Mouse (Mus musculus) limb, embryonic 14.5 days (tissue): ENCODE results near the gene Tanc1. TPM values are rescaled to one million over a fixed set of nuclear protein-coding genes. Genes with fewer than 3 reads are reported as not detected.

Source experiments
- ATAC-seq: fragments of 200-750 bp; cut with Nextera tagmentation; 2 replicates; pipeline ENCODE4 v1.8.0; 2017; ENCODE audit warnings: low read depth, moderate number of reproducible peaks, moderate TSS enrichment; ENCODE audit not compliant: low FRiP score
- DNase-seq: peaks from one replicate; pipeline ENCODE4 v3.0.0-alpha.2; 2015; ENCODE audit warnings: low spot score
- H3K27ac ChIP-seq: fragments of 300-500 bp; sonication (generic); replicated peaks from 2 replicates; pipeline ENCODE4 v1.5.1; 2014; ENCODE audit warnings: low read depth, mild to moderate bottlenecking, low read length, moderate library complexity, mixed read lengths
- H3K27me3 ChIP-seq: fragments of 300-500 bp; sonication (generic); 2 replicates; pipeline ENCODE4 v1.6.1; 2014; ENCODE audit warnings: low read length, mixed read lengths; ENCODE audit not compliant: control insufficient read depth, insufficient read depth
- H3K36me3 ChIP-seq: fragments of 300-500 bp; sonication (generic); 2 replicates; pipeline ENCODE4 v1.6.1; 2014; ENCODE audit warnings: mild to moderate bottlenecking, low read length, moderate library complexity, mixed read lengths; ENCODE audit not compliant: control insufficient read depth, insufficient read depth
- H3K4me1 ChIP-seq: fragments of 300-500 bp; sonication (generic); 2 replicates; pipeline ENCODE4 v1.6.1; 2014; ENCODE audit warnings: antibody characterized with exemption, low read length, mixed read lengths; ENCODE audit not compliant: control insufficient read depth, insufficient read depth
- H3K4me2 ChIP-seq: fragments of 300-500 bp; sonication (generic); replicated peaks from 2 replicates; pipeline ENCODE4 v1.6.1; 2014; ENCODE audit warnings: low read depth, mild to moderate bottlenecking, low read length, moderate library complexity; ENCODE audit not compliant: severe bottlenecking
- H3K4me3 ChIP-seq: fragments of 300-500 bp; sonication (generic); replicated peaks from 2 replicates; pipeline ENCODE4 v1.5.1; 2014; ENCODE audit warnings: low read length
- H3K9ac ChIP-seq: fragments of 300-500 bp; sonication (generic); 2 replicates; pipeline ENCODE4 v1.6.1; 2014; ENCODE audit warnings: mild to moderate bottlenecking, low read depth, low read length, moderate library complexity; ENCODE audit not compliant: severe bottlenecking
- H3K9me3 ChIP-seq: fragments of 300-500 bp; sonication (generic); 2 replicates; pipeline ENCODE4 v1.6.1; 2016; ENCODE audit warnings: low read length; ENCODE audit not compliant: control insufficient read depth
- POLR2A ChIP-seq: fragments of 200-500 bp; IDR thresholded peaks from 2 replicates; pipeline ENCODE4 v1.8.0; 2012; ENCODE audit warnings: inconsistent platforms, mild to moderate bottlenecking, moderate library complexity, borderline replicate concordance; ENCODE audit not compliant: insufficient read depth, insufficient read length; ENCODE audit errors: extremely low read depth
- WGBS: fragments of 180-500 bp; shearing (Covaris S2); extraction: QIAGEN DNeasy Blood & Tissue Kit; methylation state at CpG from one replicate; pipeline ENCODE4 v1.1.7; 2014; 5-methylcytosine and 5-hydroxymethylcytosine counted together
- polyA plus RNA-seq, 2 experiments: library from polyadenylated mRNA; depleted of rRNA in 1 of 2; stranded (reverse) in 1 of 2; unstranded in 1 of 2; fragments of >200 nt; fragmentation: Nextera tagmentation in 1 of 2; extraction: Ambion mirVana in 1 of 2; gene quantifications; 2 replicates each; pipeline versions ENCODE4 v1.2.1 to v1.2.3; 2012 to 2014

Gene Tanc1
- polyA plus RNA-seq, 2 experiments = 24.1 to 35.3 TPM

- H3K4me2 ChIP-seq = no peak overlapping the region
These were observed 33.0 kb downstream of the Tanc1 start for GRCm38 (mm10) chr2:59644816-59645215.

GRCm38 (mm10) chr2:59645515-59645914 is 33.7 kb downstream of the Tanc1 start:
- DNase-seq = no peak
- ATAC-seq = no peak
- Histone ChIP-seq H3K4me2 (no peak overlapping the region), H3K27me3 (no peaks in the 10 kb centered on the region), H3K9ac (no peak overlapping the region), H3K36me3 (0 out of 2 replicates have a peak, but pooled peaks cover 4% of the 10 kb centered on the region), H3K4me1 (peaks cover 29% of the 10 kb centered on the region), H3K4me3 (no peak overlapping the region), H3K27ac (no peak overlapping the region), H3K9me3 (no peaks in the 10 kb centered on the region)
- 28% methylated on average over 3 of the region's 3 CpGs for WGBS
- TF ChIP-seq POLR2A = no peak

More at GRCm38 (mm10) chr2:59644816-59645215, 33.0 kb downstream of the Tanc1 start:
- DNase-seq (no peak), ATAC-seq (no peak)
- no peak for TF ChIP-seq POLR2A
- H3K9ac ChIP-seq = no peak overlapping the region
- peaks cover 29% of the 10 kb centered on the region for H3K4me1 ChIP-seq
- H3K4me3 ChIP-seq = no peak overlapping the region
- H3K27me3 ChIP-seq = no peaks in the 10 kb centered on the region
- no peak overlapping the region for H3K27ac ChIP-seq
- WGBS = 44% methylated on average over 5 of the region's 5 CpGs
- 0 out of 2 replicates have a peak, but pooled peaks cover 4% of the 10 kb centered on the region for H3K36me3 ChIP-seq
- H3K9me3 ChIP-seq = no peaks in the 10 kb centered on the region

DNA sequence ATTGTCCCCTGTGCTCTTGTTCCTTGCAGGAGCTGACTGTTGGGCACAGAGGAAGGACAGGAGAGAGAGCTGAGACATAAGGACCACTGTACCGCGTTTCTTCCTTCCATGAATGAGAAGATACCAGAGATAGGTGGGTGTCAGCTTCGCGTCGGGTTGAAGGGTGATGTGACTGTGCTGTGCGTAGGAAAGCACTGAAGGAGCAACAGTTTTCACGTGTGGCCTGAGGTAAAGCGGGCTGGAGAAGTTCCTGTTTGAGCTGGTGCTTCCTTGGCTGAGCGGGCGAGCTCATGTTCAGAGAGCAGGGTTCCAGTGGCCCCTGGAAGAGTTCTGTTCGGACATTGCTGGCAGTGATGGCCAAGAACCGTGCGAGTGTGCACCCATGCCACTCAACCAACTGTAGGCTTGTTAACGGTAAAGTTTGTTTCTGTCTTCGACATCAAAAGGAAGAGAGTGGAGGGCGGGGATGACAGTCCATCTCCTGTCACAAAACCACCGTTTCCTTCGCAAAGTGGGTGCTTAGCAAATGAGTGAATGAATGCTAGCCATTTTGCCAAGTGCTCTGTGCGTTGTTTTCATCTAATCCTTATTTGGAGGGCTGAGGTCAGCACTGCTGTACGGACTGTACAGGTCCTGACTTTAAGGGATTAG is 35.0 kb downstream of the Tanc1 start:
- peaks cover 29% of the 10 kb centered on the region for H3K4me1 ChIP-seq
- no peak overlapping the region for H3K9ac ChIP-seq
- H3K27ac ChIP-seq = no peak overlapping the region
- H3K4me3 ChIP-seq = no peak overlapping the region
- H3K9me3 ChIP-seq = no peaks in the 10 kb centered on the region
- H3K4me2 ChIP-seq = no peak overlapping the region
- H3K27me3 ChIP-seq = no peaks in the 10 kb centered on the region
- DNase-seq (no peak), ATAC-seq (no peak)
- H3K36me3 ChIP-seq = 0 out of 2 replicates have a peak, but pooled peaks cover 4% of the 10 kb centered on the region
- 79% methylated on average over 20 of the region's 20 CpGs for WGBS
- TF ChIP-seq POLR2A = no peak

GRCm38 (mm10) chr2:59648444-59648843 is 36.6 kb downstream of the Tanc1 start:
- Histone ChIP-seq H3K27ac (no peak overlapping the region), H3K4me1 (peaks cover 31% of the 10 kb centered on the region)
- WGBS = 24% methylated on average over 12 of the region's 12 CpGs

DNA sequence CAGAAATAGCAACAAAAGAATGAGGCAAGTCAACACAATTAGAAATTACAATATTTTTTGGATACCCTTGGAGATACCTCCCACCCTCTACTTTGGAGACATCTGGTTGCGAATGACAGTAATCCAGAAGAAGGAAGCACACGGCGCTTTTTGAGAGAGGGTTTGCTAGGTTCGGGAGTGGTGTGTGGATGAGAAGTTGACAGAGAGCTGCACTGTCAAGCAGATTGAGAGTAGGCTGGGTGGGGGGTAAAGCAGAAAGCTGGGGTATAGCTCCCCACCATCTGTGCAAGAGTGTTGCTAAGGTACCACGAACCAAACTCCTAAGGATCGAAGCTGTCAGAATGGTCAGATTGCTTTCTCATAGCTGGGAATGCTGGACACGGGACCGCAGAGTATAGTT is 40.0 kb downstream of the Tanc1 start:
- no peaks in the 10 kb centered on the region for H3K27me3 ChIP-seq
- no peaks in the 10 kb centered on the region for H3K9me3 ChIP-seq
- DNase-seq = no peak
- TF ChIP-seq POLR2A = no peak
- 0 out of 2 replicates have a peak, but pooled peaks cover 1% of the 10 kb centered on the region for H3K36me3 ChIP-seq
- H3K9ac ChIP-seq = no peak overlapping the region
- WGBS = 95% methylated on average over 8 of the region's 8 CpGs
- peaks cover 18% of the 10 kb centered on the region for H3K4me1 ChIP-seq
- no peak overlapping the region for H3K4me3 ChIP-seq
- ATAC-seq = no peak
- no peak overlapping the region for H3K4me2 ChIP-seq
- no peak overlapping the region for H3K27ac ChIP-seq

More at GRCm38 (mm10) chr2:59648444-59648843, 36.6 kb downstream of the Tanc1 start:
- ATAC-seq (no peak), DNase-seq (no peak)
- no peak for TF ChIP-seq POLR2A
- Histone ChIP-seq H3K4me3 (no peak overlapping the region), H3K9me3 (no peaks in the 10 kb centered on the region), H3K27me3 (no peaks in the 10 kb centered on the region), H3K36me3 (0 out of 2 replicates have a peak, but pooled peaks cover 4% of the 10 kb centered on the region), H3K9ac (no peak overlapping the region), H3K4me2 (no peak overlapping the region)
